Mouse (Mus musculus) lung, postnatal 36 days (tissue): ENCODE data around the gene Fosl2.
"Not testable (repeated sequence)": the region's sequence is repeated elsewhere in the genome, so short reads cannot be mapped to it uniquely, and the experiment has no call there.

ENCODE experiments used
- DNase-seq: peaks from one replicate; pipeline ENCODE4 v3.0.0; 2022; ENCODE audit warnings: mixed read lengths

Fosl2 gene

DNA sequence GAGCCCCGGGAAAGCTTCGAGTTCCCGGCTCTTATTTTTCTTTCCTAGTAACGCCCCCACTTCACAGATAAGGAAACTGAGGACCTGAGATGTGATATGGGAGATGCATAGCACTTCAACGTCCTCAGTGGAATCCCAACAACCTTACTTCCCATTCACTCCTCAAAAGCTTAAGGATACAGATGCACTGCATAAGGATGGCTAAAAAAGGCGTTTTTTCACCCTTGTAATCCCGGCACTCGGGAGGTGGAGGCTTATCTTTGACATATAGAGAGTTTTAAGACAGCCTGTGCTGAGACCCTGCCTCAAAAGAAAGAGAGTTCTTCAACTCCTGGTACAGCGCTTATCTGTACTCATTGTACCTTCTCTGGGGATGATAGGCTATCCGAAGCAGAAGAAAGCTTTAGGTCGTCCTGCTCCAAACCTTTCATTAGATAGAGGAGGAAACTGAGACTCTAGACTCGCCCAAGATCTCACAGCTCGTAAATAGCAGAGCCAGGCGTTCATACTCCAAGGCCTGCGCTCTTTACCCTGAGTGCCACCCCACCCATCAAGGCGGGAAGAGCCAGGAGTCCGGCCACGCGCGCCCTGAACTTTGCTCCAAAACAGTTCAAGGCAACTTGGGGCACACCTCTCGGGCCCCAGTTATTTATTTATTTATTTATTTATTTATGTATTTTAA, 1.4 kb upstream of the Fosl2 start:
- DNase-seq = peak; percentile 61

- DNase-seq = peak; percentile 78
Observed at GRCm38 (mm10) chr5:32134903-32135335, 682 bp upstream of the Fosl2 start.

- DNase-seq = peak; percentile 82
Observed at GRCm38 (mm10) chr5:32136301-32136863, 781 bp downstream of the Fosl2 start.

GRCm38 (mm10) chr5:32137106-32137522, 1.5 kb downstream of the Fosl2 start:
- peak; percentile 59 for DNase-seq

- DNase-seq = peak; percentile 76
Observed at GRCm38 (mm10) chr5:32138446-32139195, 3.0 kb downstream of the Fosl2 start.

- peak; percentile 93 for DNase-seq
Observed at GRCm38 (mm10) chr5:32139516-32140037, 4.0 kb downstream of the Fosl2 start.

GRCm38 (mm10) chr5:32141899-32142298, 6.3 kb downstream of the Fosl2 start:
- DNase-seq = no peak

- DNase-seq = peak; percentile 54
Observed at GRCm38 (mm10) chr5:32143433-32143970, 7.9 kb downstream of the Fosl2 start.

- DNase-seq = no peak
Observed at GRCm38 (mm10) chr5:32146281-32146680, 10.7 kb downstream of the Fosl2 start.

- no peak for DNase-seq
Observed at GRCm38 (mm10) chr5:32148593-32148992, 13.0 kb downstream of the Fosl2 start.

- DNase-seq = no peak
Observed at GRCm38 (mm10) chr5:32151244-32151643, 15.6 kb downstream of the Fosl2 start.

GRCm38 (mm10) chr5:32152725-32153417, 17.3 kb downstream of the Fosl2 start:
- no peak for DNase-seq

DNA sequence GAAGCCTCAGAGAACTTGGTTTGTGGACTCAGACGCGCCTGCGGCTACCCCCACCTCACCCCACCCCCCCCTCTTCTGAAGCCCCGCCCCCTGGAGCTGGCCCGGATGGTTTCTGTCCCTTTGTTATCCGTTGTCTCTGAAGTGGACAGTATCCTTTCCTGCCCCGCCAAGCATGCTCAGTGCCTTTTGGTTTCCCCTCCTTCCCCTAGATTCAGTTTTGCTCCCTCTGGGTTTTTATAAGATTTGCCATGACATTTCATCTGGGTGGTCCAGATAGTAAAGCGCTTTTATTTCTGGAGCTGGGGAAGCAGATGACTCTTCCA, 17.8 kb downstream of the Fosl2 start:
- DNase-seq = no peak

- DNase-seq = no peak
Observed at GRCm38 (mm10) chr5:32153791-32154490, 18.3 kb downstream of the Fosl2 start.

DNA sequence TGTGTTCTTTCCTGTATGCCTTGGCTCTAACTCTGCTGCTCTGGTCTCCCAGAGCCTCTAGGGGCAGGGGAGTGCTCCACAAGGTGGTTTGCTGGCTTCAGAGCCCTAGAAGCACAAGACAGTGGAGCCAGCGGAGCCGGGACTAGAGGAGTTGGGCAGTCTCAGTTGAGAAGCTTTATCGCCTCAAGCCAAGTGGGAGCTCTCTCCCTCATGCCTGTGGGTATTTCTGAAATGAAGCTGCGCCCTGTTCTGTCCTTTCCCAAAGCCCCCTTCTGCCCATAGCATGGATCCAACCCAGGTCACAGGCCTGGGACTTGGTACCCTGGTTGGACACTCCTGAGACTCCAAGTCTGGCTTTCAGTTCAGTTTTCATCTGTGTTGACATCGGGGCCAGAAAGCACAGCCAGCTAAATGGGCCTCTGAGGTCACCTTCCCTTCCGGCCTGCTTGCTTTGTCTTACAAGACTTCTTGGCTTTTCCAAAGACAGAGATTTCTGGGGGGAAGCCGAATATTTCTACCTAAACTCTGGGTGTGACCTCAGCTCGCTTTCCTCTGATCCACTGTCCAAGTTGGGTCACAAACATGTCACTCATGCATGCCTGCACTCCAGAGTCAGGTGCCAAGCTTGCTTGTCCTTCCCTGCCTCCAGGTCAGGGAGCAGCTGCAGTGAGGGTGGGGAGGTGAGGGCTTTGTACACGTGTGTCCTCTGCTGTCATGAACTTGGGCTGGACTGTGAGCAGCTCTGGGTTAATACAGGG, 19.5 kb downstream of the Fosl2 start:
- DNase-seq = no peak

DNA sequence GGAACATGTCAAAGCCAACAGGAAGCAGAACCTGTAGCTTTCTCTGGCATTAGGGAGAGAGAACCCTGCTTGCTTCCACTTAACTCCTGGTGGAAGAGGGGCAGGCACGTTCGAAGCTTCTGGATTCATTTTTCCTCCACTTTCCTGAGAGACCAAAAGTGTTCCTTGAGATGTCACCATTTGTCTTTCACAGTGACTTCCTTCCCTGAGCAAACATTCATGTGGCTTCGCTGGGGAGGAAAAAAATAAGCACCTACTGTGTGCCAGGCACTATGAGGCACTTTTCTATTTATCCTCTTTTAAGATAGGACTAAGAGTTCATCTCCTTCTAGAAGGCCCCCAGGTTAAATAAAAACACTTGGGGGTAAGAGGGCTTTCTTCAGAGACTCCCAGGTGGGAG, 20.3 kb downstream of the Fosl2 start:
- DNase-seq = no peak

DNA sequence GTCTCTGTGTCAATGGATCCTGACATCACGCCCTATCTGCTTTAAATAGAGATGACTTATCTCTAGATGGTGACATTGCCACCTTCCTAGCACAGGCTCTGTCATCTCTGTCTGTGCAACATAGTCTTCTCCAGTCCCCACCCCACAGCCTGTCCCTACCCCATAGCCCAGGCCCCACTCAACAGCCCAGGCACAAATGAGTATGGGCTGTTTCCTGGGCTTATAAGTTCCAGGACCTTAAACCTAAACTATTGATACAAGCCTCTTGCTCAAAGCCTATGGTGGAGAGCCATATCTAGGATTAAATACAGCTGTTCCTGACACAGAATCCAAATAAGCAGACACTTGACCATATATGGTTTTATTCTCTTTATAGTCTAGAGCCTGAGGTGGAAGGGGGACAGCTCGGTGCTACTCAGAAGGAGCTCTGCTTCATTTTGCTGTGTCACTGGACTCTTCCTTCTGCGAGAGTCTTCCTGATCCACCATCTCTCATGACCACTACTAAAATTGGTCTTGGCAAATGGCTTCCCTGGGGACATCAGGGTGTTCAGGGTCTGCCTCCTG, 28.0 kb downstream of the Fosl2 start:
- DNase-seq = no peak

- no peak for DNase-seq
Observed at GRCm38 (mm10) chr5:32172188-32172587, 36.6 kb downstream of the Fosl2 start.

- DNase-seq = no peak
Observed at GRCm38 (mm10) chr5:32176800-32177199, 41.2 kb downstream of the Fosl2 start.

GRCm38 (mm10) chr5:32177737-32178136, 42.1 kb downstream of the Fosl2 start:
- DNase-seq = no peak

GRCm38 (mm10) chr5:32178720-32179119, 43.1 kb downstream of the Fosl2 start:
- not testable (repeated sequence) for DNase-seq
